Mouse (Mus musculus) right cerebral cortex, adult 2 months (tissue): Measurements from ENCODE around the gene Milr1.
"Not testable (repeated sequence)": the region's sequence is repeated elsewhere in the genome, so short reads cannot be mapped to it uniquely, and the experiment has no call there.

Experiments
- DNase-seq, 2 experiments: peaks; one replicate each; pipeline ENCODE4 v3.0.0; 2021 to 2022; ENCODE audit warnings: low spot score in 2 of 2

The Milr1 gene

GRCm38 (mm10) chr11:106776960-106777359, 25.9 kb downstream of the Milr1 start:
- no peak for DNase-seq

GRCm38 (mm10) chr11:106777395-106777794, 26.4 kb downstream of the Milr1 start:
- DNase-seq = no peak

DNA sequence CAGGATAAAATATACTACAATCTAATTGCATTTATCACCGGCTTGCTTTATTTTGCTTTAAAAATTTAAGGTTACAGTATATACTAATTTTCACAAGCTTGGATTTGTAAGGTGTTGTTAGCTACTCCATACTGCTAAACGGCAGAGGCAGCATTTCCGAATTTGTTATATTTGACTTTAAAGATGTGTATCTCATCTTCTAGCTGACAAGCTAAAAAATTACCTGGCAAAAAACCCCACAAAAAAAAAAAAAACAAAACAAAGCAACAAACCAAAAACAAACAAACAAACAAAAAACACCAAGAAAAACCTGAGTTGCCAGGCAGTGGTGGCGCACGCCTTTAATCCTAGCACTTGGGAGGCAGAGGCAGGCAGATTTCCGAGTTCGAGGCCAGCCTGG, 27.1 kb downstream of the Milr1 start:
- DNase-seq = no peak

DNA sequence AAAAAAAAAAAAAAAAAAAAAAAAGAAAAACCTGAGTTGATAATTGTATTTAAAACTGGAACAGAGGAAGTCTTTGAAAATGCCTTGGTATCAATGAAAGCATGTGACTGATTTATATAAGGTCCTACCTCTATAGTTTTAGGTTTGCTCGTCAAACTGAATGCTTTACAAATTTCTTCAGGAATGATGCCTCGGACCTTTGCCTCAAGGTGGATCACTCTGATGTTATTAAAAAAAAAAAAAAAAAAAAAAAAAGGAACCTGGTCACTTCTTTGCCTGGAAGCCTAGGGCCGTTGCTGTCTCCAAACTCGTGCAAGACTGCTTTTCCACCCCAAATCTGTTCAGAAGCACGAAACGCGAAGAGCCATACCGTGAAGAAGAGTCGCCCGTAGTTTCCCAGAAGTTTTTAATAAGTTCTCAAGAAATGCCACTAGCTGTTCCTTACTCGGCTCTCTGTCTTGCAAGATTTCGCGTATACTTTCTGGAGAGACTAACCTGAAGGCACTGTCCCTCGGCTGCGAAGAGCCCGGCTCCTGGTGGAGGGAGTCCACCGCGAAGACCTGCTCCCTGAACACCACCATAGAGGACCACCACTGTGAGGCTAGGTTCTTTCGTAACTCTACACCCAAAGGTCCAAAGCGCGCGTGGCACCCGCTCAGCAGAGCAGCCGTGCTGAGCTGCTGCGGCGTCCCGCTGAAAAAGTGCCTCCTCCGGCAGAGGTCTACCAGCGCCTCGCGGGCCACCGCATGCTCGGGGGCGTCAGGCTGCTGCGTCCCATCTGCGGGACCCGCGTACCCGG, 27.8 kb downstream of the Milr1 start:
- no peak for DNase-seq

GRCm38 (mm10) chr11:106779388-106780088, 28.5 kb downstream of the Milr1 start, which contains the start of gene Polg2:
Polg2 (minus strand) TSS chr11:106779537.
- peak; percentile 90 to 95 for DNase-seq

- DNase-seq = no peak
Observed at GRCm38 (mm10) chr11:106780089-106780425, 29.0 kb downstream of the Milr1 start.

DNA sequence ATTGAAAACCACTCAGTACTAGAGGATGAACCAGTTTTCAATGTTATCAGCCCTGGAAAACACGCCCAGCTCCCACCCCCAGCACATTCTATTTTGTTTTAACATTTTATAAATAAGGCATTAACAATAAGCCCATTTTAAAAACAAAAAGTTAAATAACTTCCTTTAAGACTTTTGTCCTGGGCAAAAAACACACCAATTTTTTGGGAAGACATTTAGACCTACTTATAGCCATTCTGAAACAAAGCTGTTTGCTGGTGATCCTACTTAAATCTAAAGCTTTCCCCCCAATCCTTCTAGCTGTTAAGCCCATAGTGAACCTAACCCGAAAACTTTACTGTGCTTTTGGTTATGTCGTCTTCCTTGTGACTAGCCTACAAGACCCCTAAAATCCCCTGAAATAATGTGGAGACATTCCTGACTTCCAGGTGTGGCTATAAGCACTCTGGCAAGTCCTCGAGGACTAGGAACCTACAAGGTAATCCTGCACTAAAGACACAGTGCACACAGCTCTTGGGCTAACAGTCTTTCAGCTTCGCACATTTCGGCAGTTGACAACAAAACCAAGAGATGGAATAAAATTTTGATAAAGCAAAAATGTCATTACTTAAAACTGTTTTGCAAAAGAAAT, 29.7 kb downstream of the Milr1 start:
- no peak for DNase-seq

DNA sequence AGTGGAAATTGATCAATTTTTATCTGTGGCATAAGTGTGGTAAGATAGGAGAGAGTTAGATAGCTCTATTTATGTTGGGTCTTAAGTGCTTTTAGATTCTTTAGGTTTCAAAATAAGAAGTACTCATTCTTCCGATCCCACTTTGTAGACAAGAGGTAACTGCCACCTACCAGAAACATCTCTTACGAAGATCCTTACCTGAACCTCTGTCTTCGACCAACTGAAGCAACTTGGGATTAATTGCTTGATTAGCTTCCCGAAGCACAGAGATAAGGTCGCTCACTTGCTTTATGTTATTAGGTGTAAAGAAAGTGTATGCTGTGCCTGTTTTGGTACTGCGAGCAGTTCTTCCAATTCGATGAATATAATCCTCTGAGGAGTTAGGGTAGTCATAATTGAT, 31.2 kb downstream of the Milr1 start:
- not testable (repeated sequence) for DNase-seq

GRCm38 (mm10) chr11:106782841-106783764, 32.1 kb downstream of the Milr1 start:
- DNase-seq = no peak

GRCm38 (mm10) chr11:106784476-106784875, 33.5 kb downstream of the Milr1 start:
- DNase-seq = no peak

GRCm38 (mm10) chr11:106785043-106785442, 34.0 kb downstream of the Milr1 start:
- DNase-seq = no peak

DNA sequence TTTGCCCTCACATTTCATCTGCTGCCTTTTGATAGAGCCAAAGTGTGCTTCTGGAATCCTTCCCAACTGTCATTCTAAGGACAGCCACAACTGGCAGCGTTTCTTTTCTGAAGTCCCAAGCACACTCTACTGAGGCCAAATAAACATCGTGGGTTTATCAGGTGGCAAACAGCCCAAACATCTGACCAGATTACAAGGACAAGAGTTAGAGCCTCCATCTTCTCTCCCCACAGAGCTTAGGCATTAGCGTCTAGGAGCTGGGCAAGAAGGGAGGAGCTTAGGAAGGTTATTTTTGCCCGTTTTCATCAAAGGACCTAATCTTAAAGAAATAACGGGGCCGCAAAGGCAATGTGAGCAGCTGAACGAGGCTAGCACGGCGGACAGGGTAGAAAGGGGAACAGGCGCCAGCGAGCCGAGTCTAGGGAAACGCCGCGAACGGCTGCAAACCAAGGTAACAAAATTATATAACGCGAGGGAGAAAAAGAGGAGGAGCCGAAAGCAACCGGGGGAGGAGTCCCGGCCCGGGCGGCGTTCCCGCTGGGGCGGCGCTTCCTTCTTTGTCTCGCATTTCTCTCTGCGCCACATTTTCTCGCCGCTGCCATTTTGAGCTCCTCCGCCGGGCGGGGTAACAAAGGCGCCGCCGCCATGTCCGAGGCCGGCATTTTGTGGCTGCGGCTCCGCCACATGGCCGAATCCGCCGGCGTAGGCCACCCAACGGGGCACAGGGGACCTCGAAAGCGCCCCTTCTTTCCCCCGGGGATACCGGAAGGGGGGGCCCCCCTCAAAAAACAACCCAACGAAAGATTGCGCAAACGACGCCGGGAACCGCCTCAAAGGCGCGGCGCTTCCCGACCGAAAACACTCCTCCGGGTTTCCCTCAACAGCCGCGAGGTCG, 36.4 kb downstream of the Milr1 start:
- DNase-seq = peak; percentile 86

DNA sequence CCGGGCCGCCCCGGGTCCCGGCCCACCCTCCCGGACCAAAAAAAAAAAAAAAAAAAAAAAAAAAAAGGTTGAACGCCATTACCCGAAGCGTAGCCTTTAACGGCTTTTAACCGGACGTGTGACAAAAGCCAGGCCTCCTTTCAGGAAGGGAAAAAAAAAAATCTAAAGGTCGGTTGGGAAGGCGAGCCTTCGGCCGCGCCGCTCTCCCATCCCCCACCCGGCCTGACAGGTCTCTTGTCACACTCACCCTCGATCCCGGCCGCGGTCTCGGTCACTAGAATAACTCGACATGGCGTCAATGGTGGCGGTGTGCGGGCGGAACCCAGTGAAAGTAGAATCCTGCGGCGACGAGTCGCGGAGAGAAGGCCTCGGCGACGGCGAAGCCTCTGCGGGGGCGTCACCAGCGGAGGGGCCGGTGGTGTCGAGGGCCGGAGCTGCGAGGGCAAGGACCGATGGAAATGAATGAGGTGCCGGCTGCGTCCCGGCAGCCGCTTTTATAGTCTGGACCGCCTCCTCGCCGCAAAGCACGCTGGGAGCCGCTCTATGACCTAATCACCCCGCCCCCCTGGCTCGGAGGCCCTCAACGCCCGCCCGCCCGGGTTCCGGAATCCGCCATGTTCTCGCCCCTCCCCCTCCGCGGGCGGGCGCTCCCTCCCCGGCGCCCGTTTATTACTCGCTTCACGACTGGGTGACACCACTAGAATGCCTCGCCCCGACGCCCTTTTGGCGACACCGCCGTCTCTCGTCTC, 37.2 kb downstream of the Milr1 start:
- DNase-seq = peak; percentile 97 to 98

DNA sequence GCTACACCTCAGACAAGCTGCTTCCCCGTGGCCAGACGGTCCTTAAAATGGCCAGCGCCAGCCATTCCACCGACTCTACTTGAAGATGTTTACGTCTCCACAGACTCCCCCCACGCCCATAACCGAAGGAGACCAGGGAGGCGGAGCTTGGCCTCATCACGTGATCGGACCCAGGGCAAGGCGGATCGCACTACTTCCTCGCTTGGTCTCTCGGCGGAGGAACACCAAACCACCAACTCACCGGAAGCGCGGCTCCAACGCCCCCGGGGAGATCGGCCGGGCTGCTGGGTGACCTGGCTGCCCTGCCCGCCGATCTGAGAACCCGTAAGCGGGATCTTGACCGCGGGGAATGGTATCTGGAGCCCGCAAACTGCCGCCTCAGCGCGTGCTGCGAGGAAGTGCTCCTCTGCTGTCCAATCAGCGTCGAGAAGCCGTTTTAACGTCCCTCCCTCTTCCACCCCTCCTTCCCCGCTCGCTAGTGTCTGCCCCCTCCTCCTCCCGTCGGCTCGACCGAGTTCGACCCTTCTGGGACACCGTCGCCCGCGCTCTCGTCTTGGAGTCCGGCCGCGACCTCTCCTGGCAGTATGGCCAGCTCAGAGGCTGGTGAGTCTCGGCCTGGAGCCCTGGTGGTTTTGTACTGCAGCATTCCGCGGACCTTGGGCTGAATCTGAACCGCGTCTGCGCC, 37.9 kb downstream of the Milr1 start, which contains the start of the genes Ddx5 and Cep95:
Gene Ddx5 (minus strand): TSS at position 411 of the 685 bp plus-strand sequence.
Gene Cep95 (plus strand): TSS at position 478 of the 685 bp plus-strand sequence.
- DNase-seq = peak; percentile 95 to 99

- DNase-seq = no peak
Observed at GRCm38 (mm10) chr11:106789649-106790048, 38.6 kb downstream of the Milr1 start.

- DNase-seq = no peak
Observed at GRCm38 (mm10) chr11:106793846-106794245, 42.8 kb downstream of the Milr1 start.

DNA sequence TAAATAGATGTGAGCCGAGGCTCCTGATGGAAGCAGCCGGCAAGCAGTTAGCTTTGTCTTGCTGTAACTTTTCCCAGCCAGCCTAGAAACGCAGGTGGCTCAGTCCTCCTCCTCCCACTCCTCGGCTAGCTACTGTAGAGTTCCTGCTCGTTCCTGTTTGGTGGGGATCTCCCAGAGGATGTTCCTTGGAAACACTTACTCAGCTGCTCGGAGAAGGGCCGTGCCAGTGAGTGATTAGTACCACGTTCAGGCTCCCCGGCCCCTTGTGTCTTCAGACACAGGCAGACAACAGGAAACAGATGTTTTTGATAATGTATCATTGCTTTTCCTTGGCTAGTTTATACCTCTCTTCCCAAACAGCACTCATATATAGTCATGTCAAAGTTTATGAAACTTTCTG, 44.7 kb downstream of the Milr1 start:
- DNase-seq = no peak

DNA sequence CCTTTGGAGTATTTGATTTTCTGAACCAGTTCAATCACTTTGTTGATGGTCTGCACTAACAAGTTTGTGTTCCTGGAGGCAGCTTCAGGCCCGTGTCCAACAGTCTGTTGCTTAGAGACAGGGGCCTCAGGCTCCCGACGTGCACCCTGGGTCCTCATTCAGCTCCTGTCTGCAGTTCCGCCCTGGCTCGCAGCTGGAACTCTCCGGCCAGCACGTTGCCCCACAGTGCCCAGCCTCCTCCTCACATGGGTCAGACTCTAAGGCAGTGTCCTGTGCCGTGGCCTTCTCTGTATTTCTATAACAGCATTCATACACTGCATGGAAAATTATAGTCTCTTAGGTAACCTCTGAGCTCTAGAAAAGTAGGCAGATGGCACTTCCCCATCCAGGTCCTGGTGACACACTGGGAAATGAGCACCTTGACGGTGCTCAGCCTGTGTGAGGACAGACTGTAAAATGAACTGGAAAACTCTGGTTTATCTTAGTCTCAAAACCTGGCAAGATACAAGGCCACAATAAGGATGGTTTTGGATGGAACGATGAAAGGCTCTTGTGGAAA, 51.1 kb downstream of the Milr1 start:
- DNase-seq = no peak

- not testable (repeated sequence) for DNase-seq
Observed at GRCm38 (mm10) chr11:106807442-106807841, 56.4 kb downstream of the Milr1 start.
